Mouse (Mus musculus): Measurements from ENCODE around the gene 2310007B03Rik.

DNA sequence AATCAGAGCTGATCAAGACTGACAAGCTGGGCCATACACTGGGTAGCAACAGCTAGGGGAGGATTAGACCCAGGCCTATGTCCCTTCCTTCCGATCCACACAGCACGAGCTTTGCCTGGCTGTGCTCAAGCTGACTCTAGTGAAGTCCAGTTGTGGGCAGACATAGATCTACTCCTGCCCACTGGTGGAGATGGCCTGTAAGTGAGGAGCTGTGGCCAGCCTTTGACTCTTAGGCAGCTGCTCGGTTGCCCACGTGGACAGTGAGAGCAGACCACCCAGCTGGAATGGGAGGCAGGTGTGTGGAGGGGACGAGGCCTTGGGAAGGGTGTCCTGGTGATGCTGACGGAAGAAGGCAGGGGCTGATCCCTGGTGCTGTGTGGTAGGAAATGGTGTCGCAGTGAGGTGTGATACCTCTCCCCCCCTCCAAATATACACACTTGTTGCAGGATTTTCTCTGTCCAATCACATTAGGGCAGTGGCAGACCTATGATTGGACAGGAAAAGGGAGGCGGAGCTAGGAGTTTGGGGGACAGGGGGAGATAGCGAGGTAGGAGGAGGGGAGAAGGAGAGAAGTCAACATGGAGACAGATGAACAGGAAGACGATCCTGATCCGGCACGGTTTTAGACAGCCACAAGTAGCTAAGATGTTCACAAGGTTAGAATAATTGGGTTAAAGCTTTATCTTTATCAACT, 45.7 kb upstream of the 2310007B03Rik start:
- TF ChIP-seq ZNF384 (IDR thresholded peaks at IDR 0.05; ENCODE audit: low read depth, low read length) (no peak), ZC3H11A (IDR thresholded peaks at IDR 0.05; ENCODE audit: borderline replicate concordance, low read depth, low read length) (no peak), HCFC1 (IDR thresholded peaks at IDR 0.05; ENCODE audit: borderline replicate concordance, insufficient read depth, low read length) (no peak), MAFK (IDR thresholded peaks at IDR 0.05; ENCODE audit: insufficient read depth, low read depth, low read length) (no peak), CHD2 (IDR thresholded peaks at IDR 0.05; ENCODE audit: low read depth, low read length) (no peak)

All from ES-E14 (cell line).